Mouse (Mus musculus): Measurements from ENCODE around the gene Bmt2. TPM values are rescaled to one million over a fixed set of nuclear protein-coding genes. Genes with fewer than 3 reads are reported as not detected.

Gene Bmt2
- polyA plus RNA-seq, 1 experiment from 2014 or later, result 19.7 TPM

GRCm38 (mm10) chr6:13677141-13677761 is 515 bp downstream of the Bmt2 start:
- Histone ChIP-seq H3K4me1 (ENCODE audit: control insufficient read depth, insufficient read depth, low read length) (peaks cover 16% of the 10 kb centered on the region), H3K27me3 (ENCODE audit: control insufficient read depth, insufficient read depth, low read depth, low read length) (no peaks in the 10 kb centered on the region), H3K4me2 (ENCODE audit: low read length) (peak overlapping the region; percentile 58), H3K4me3 (ENCODE audit: low read depth, low read length) (peak overlapping the region; percentile 82), H3K9me3 (replicated peaks; ENCODE audit: control insufficient read depth, low read length, poor library complexity, severe bottlenecking) (no peaks in the 10 kb centered on the region), H3K36me3 (ENCODE audit: control insufficient read depth, insufficient read depth, low read length) (no peaks in the 10 kb centered on the region), H3K9ac (ENCODE audit: low read depth, low read length) (peak overlapping the region; percentile 90), H3K27ac (ENCODE audit: low read length) (peak overlapping the region; percentile 92)
- ATAC-seq, result peak; percentile 86
- WGBS, result under 1% methylated on average over 39 of the region's 43 CpGs

GRCm38 (mm10) chr6:13676196-13676595 is 1.6 kb downstream of the Bmt2 start:
- H3K27ac ChIP-seq (ENCODE audit: low read length), result no peak overlapping the region
- H3K27me3 ChIP-seq (ENCODE audit: control insufficient read depth, insufficient read depth, low read depth, low read length), result no peaks in the 10 kb centered on the region
- no peak for ATAC-seq
- H3K4me2 ChIP-seq (ENCODE audit: low read length), result peak overlapping the region; percentile 58
- no peaks in the 10 kb centered on the region for H3K9me3 ChIP-seq (replicated peaks; ENCODE audit: control insufficient read depth, low read length, poor library complexity, severe bottlenecking)
- H3K36me3 ChIP-seq (ENCODE audit: control insufficient read depth, insufficient read depth, low read length), result no peaks in the 10 kb centered on the region
- H3K9ac ChIP-seq (ENCODE audit: low read depth, low read length), result no peak overlapping the region
- H3K4me1 ChIP-seq (ENCODE audit: control insufficient read depth, insufficient read depth, low read length), result peaks cover 16% of the 10 kb centered on the region
- peak overlapping the region; percentile 82; the same call in 1 of the 2 replicates for H3K4me3 ChIP-seq (ENCODE audit: low read depth, low read length)

- Histone ChIP-seq H3K9me3 (replicated peaks; ENCODE audit: control insufficient read depth, low read length, poor library complexity, severe bottlenecking) (no peaks in the 10 kb centered on the region), H3K4me2 (ENCODE audit: low read length) (peak overlapping the region; percentile 28), H3K27me3 (ENCODE audit: control insufficient read depth, insufficient read depth, low read depth, low read length) (no peaks in the 10 kb centered on the region), H3K4me1 (ENCODE audit: control insufficient read depth, insufficient read depth, low read length) (peaks cover 16% of the 10 kb centered on the region), H3K4me3 (ENCODE audit: low read depth, low read length) (no peak overlapping the region), H3K27ac (ENCODE audit: low read length) (no peak overlapping the region), H3K36me3 (ENCODE audit: control insufficient read depth, insufficient read depth, low read length) (no peaks in the 10 kb centered on the region), H3K9ac (ENCODE audit: low read depth, low read length) (no peak overlapping the region)
- 84% methylated on average over 5 of the region's 5 CpGs for WGBS
- ATAC-seq, result no peak
Observed at GRCm38 (mm10) chr6:13674600-13675305, 3.0 kb downstream of the Bmt2 start.

GRCm38 (mm10) chr6:13665646-13666045 is 12.1 kb downstream of the Bmt2 start:
- ATAC-seq, result no peak

GRCm38 (mm10) chr6:13658016-13658415 is 19.8 kb downstream of the Bmt2 start:
- no peak overlapping the region for H3K4me3 ChIP-seq (ENCODE audit: low read depth, low read length)

More at GRCm38 (mm10) chr6:13665646-13666045, 12.1 kb downstream of the Bmt2 start:
- Histone ChIP-seq H3K36me3 (ENCODE audit: control insufficient read depth, insufficient read depth, low read length) (peaks cover 5% of the 10 kb centered on the region; the same call in 1 of the 2 replicates), H3K4me1 (ENCODE audit: control insufficient read depth, insufficient read depth, low read length) (no peaks in the 10 kb centered on the region), H3K4me2 (ENCODE audit: low read length) (no peak overlapping the region), H3K9ac (ENCODE audit: low read depth, low read length) (no peak overlapping the region), H3K27ac (ENCODE audit: low read length) (no peak overlapping the region), H3K27me3 (ENCODE audit: control insufficient read depth, insufficient read depth, low read depth, low read length) (no peaks in the 10 kb centered on the region), H3K9me3 (replicated peaks; ENCODE audit: control insufficient read depth, low read length, poor library complexity, severe bottlenecking) (no peaks in the 10 kb centered on the region), H3K4me3 (ENCODE audit: low read depth, low read length) (no peak overlapping the region)
- 90% methylated on average over 7 of the region's 7 CpGs for WGBS

GRCm38 (mm10) chr6:13654081-13654480 is 23.7 kb downstream of the Bmt2 start:
- H3K4me3 ChIP-seq (ENCODE audit: low read depth, low read length), result no peak overlapping the region
- H3K9ac ChIP-seq (ENCODE audit: low read depth, low read length), result no peak overlapping the region
- no peaks in the 10 kb centered on the region for H3K27me3 ChIP-seq (ENCODE audit: control insufficient read depth, insufficient read depth, low read depth, low read length)
- H3K36me3 ChIP-seq (ENCODE audit: control insufficient read depth, insufficient read depth, low read length), result 0 out of 2 replicates have a peak, but pooled peaks cover 6% of the 10 kb centered on the region
- H3K27ac ChIP-seq (ENCODE audit: low read length), result no peak overlapping the region
- no peaks in the 10 kb centered on the region for H3K9me3 ChIP-seq (replicated peaks; ENCODE audit: control insufficient read depth, low read length, poor library complexity, severe bottlenecking)
- H3K4me1 ChIP-seq (ENCODE audit: control insufficient read depth, insufficient read depth, low read length), result no peaks in the 10 kb centered on the region
- H3K4me2 ChIP-seq (ENCODE audit: low read length), result no peak overlapping the region
- no peak for ATAC-seq

More at GRCm38 (mm10) chr6:13658016-13658415, 19.8 kb downstream of the Bmt2 start:
- Histone ChIP-seq H3K27ac (ENCODE audit: low read length) (no peak overlapping the region), H3K9ac (ENCODE audit: low read depth, low read length) (no peak overlapping the region), H3K9me3 (replicated peaks; ENCODE audit: control insufficient read depth, low read length, poor library complexity, severe bottlenecking) (no peaks in the 10 kb centered on the region), H3K4me1 (ENCODE audit: control insufficient read depth, insufficient read depth, low read length) (no peaks in the 10 kb centered on the region), H3K4me2 (ENCODE audit: low read length) (no peak overlapping the region), H3K27me3 (ENCODE audit: control insufficient read depth, insufficient read depth, low read depth, low read length) (no peaks in the 10 kb centered on the region), H3K36me3 (ENCODE audit: control insufficient read depth, insufficient read depth, low read length) (peaks cover 5% of the 10 kb centered on the region; the same call in 1 of the 2 replicates)
- WGBS, result 34% methylated on average over 2 of the region's 2 CpGs
- ATAC-seq, result no peak

- WGBS, result 96% methylated on average over 3 of the region's 3 CpGs
- no peak overlapping the region for H3K9ac ChIP-seq (ENCODE audit: low read depth, low read length)
Observed at GRCm38 (mm10) chr6:13652284-13652683, 25.5 kb downstream of the Bmt2 start.

GRCm38 (mm10) chr6:13650854-13651253 is 26.9 kb downstream of the Bmt2 start:
- Histone ChIP-seq H3K9ac (ENCODE audit: low read depth, low read length) (no peak overlapping the region), H3K4me3 (ENCODE audit: low read depth, low read length) (no peak overlapping the region), H3K27me3 (ENCODE audit: control insufficient read depth, insufficient read depth, low read depth, low read length) (no peaks in the 10 kb centered on the region), H3K4me1 (ENCODE audit: control insufficient read depth, insufficient read depth, low read length) (no peaks in the 10 kb centered on the region), H3K9me3 (replicated peaks; ENCODE audit: control insufficient read depth, low read length, poor library complexity, severe bottlenecking) (peaks cover 4% of the 10 kb centered on the region), H3K36me3 (ENCODE audit: control insufficient read depth, insufficient read depth, low read length) (peaks cover 8% of the 10 kb centered on the region; the same call in 1 of the 2 replicates), H3K4me2 (ENCODE audit: low read length) (no peak overlapping the region), H3K27ac (ENCODE audit: low read length) (no peak overlapping the region)
- 96% methylated on average over 3 of the region's 3 CpGs for WGBS
- ATAC-seq, result no peak

More at GRCm38 (mm10) chr6:13652284-13652683, 25.5 kb downstream of the Bmt2 start:
- ATAC-seq, result no peak
- Histone ChIP-seq H3K27me3 (ENCODE audit: control insufficient read depth, insufficient read depth, low read depth, low read length) (no peaks in the 10 kb centered on the region), H3K27ac (ENCODE audit: low read length) (no peak overlapping the region), H3K4me3 (ENCODE audit: low read depth, low read length) (no peak overlapping the region), H3K4me1 (ENCODE audit: control insufficient read depth, insufficient read depth, low read length) (no peaks in the 10 kb centered on the region), H3K4me2 (ENCODE audit: low read length) (no peak overlapping the region), H3K36me3 (ENCODE audit: control insufficient read depth, insufficient read depth, low read length) (peaks cover 8% of the 10 kb centered on the region; the same call in 1 of the 2 replicates), H3K9me3 (replicated peaks; ENCODE audit: control insufficient read depth, low read length, poor library complexity, severe bottlenecking) (peaks cover 4% of the 10 kb centered on the region)

GRCm38 (mm10) chr6:13648305-13648704 is 29.5 kb downstream of the Bmt2 start:
- H3K4me3 ChIP-seq (ENCODE audit: low read depth, low read length), result no peak overlapping the region
- H3K9ac ChIP-seq (ENCODE audit: low read depth, low read length), result no peak overlapping the region
- no peak for ATAC-seq
- H3K4me1 ChIP-seq (ENCODE audit: control insufficient read depth, insufficient read depth, low read length), result no peaks in the 10 kb centered on the region
- no peak overlapping the region for H3K27ac ChIP-seq (ENCODE audit: low read length)
- H3K27me3 ChIP-seq (ENCODE audit: control insufficient read depth, insufficient read depth, low read depth, low read length), result no peaks in the 10 kb centered on the region
- H3K9me3 ChIP-seq (replicated peaks; ENCODE audit: control insufficient read depth, low read length, poor library complexity, severe bottlenecking), result peaks cover 7% of the 10 kb centered on the region
- H3K4me2 ChIP-seq (ENCODE audit: low read length), result no peak overlapping the region
- H3K36me3 ChIP-seq (ENCODE audit: control insufficient read depth, insufficient read depth, low read length), result peaks cover 8% of the 10 kb centered on the region; the same call in 1 of the 2 replicates

Measured in midbrain, embryonic 16.5 days (tissue).